Mouse (Mus musculus) ES-E14 (cell line): ENCODE results near the gene Selenok.

Experiments
- CHD2 ChIP-seq: IDR thresholded peaks from 2 replicates; pipeline ENCODE4 v1.6.1; 2014; ENCODE audit warnings: mild to moderate bottlenecking, low read depth, low read length, inconsistent platforms
- HCFC1 ChIP-seq: IDR thresholded peaks from 2 replicates; pipeline ENCODE4 v1.6.1; 2012; ENCODE audit warnings: low read length, inconsistent platforms, borderline replicate concordance; ENCODE audit not compliant: insufficient read depth
- MAFK ChIP-seq: IDR thresholded peaks from 2 replicates; pipeline ENCODE4 v1.6.1; 2014; ENCODE audit warnings: mild to moderate bottlenecking, low read depth, low read length, inconsistent platforms; ENCODE audit not compliant: insufficient read depth
- ZC3H11A ChIP-seq: IDR thresholded peaks from 2 replicates; pipeline ENCODE4 v1.6.1; 2012; ENCODE audit warnings: low read depth, mild to moderate bottlenecking, inconsistent platforms, low read length, borderline replicate concordance
- ZNF384 ChIP-seq: IDR thresholded peaks from 2 replicates; pipeline ENCODE4 v1.6.1; 2012; ENCODE audit warnings: low read depth, low read length, inconsistent platforms

- TF ChIP-seq MAFK (no peak), ZNF384 (no peak), HCFC1 (no peak), ZC3H11A (no peak), CHD2 (no peak)
Measured at GRCm38 (mm10) chr14:29999475-29999811, 31.3 kb downstream of the Selenok start.
